Mouse (Mus musculus): ENCODE data around the gene Tnp1.

- TF ChIP-seq CTCF (IDR thresholded peaks at IDR 0.05; ENCODE audit: insufficient read depth, low read depth, low read length) (no peak), POLR2A (IDR thresholded peaks at IDR 0.05; ENCODE audit: insufficient read depth, low read depth, low read length) (no peak)
Measured at GRCm38 (mm10) chr1:73053545-73054326, 38.0 kb upstream of the Tnp1 start.
